Mouse (Mus musculus): ENCODE measurements around the gene Olfr805. TPM values are rescaled to one million over a fixed set of nuclear protein-coding genes. Genes with fewer than 3 reads are reported as not detected.

Gene Olfr805
- not detected in 2 replicates for polyA plus RNA-seq (2012; rRNA removed)

DNA sequence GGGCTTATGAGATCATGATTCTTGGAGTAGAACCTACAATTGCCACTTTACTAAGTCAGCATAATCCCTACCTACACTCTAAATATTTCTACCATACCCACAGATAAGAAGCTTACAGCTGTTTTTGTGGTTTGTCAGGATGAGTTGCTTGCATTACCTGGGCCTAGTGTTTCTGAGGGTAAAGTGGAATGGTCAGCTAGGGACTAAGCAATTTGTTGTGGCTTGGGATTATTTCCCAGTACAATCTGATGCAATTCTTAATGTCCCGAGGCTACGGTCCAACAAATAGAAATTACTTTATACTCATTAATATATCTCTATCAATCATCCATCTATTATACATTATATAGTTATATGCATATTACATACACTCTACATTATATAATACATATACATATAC is at the start of gene Olfr805:
Olfr805 (minus strand) TSS at position 101 of the 400 bp plus-strand sequence.
- H3K4me1 ChIP-seq (ENCODE audit: control insufficient read depth, insufficient read depth, low read length), result no peaks in the 10 kb centered on the region
- no peak within 1 kb of the TSS for H3K27ac ChIP-seq (ENCODE audit: insufficient read depth, low read length)
- no peak for TF ChIP-seq POLR2A (IDR thresholded peaks at IDR 0.05; ENCODE audit: extremely low read depth, insufficient read depth, low read length)
- TF ChIP-seq CTCF (IDR thresholded peaks at IDR 0.05; ENCODE audit: extremely low read depth, insufficient read depth, low read length), result no peak
- H3K4me3 ChIP-seq (ENCODE audit: insufficient read depth, low read length), result no peak within 1 kb of the TSS

- no peaks in the 10 kb centered on the region for H3K4me1 ChIP-seq (ENCODE audit: control insufficient read depth, insufficient read depth, low read length)
- no peak for TF ChIP-seq CTCF (IDR thresholded peaks at IDR 0.05; ENCODE audit: extremely low read depth, insufficient read depth, low read length)
- TF ChIP-seq POLR2A (IDR thresholded peaks at IDR 0.05; ENCODE audit: extremely low read depth, insufficient read depth, low read length), result no peak
- no peak overlapping the region for H3K4me3 ChIP-seq (ENCODE audit: insufficient read depth, low read length)
- H3K27ac ChIP-seq (ENCODE audit: insufficient read depth, low read length), result no peak overlapping the region
Measured at GRCm38 (mm10) chr10:129778123-129778522, 48.9 kb upstream of the Olfr805 start.

- TF ChIP-seq CTCF (IDR thresholded peaks at IDR 0.05; ENCODE audit: extremely low read depth, insufficient read depth, low read length) (no peak), POLR2A (IDR thresholded peaks at IDR 0.05; ENCODE audit: extremely low read depth, insufficient read depth, low read length) (no peak)
- Histone ChIP-seq H3K4me3 (ENCODE audit: insufficient read depth, low read length) (no peak within 1 kb of the TSS), H3K4me1 (ENCODE audit: control insufficient read depth, insufficient read depth, low read length) (no peaks in the 10 kb centered on the region), H3K27ac (ENCODE audit: insufficient read depth, low read length) (no peak within 1 kb of the TSS)
Measured at GRCm38 (mm10) chr10:129774338-129774737, 45.2 kb upstream of the Olfr805 start, which contains the start of gene Olfr809. Olfr809 (plus strand) TSS chr10:129774638.

DNA sequence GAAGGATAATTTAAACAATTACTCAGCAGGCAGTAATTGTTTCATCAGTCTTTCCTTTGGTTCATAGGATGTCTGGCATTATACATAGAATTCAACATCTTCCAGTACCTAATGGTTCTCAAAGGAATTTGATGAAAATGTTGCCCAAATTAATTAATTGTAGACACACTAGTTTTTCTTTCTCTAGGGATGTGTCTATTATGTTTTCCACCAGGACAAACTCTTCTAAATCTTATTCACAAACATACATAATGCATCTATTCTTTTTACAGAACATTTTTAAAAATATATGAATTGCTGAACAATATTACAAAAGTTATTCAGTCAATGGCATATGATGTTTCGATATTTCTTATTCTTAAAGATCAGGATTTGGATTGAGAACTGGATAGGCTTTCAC is 36.0 kb upstream of the Olfr805 start, which contains the start of gene Olfr808:
Olfr808 (plus strand) TSS at position 301 of the 400 bp plus-strand sequence.
- TF ChIP-seq POLR2A (IDR thresholded peaks at IDR 0.05; ENCODE audit: extremely low read depth, insufficient read depth, low read length) (no peak), CTCF (IDR thresholded peaks at IDR 0.05; ENCODE audit: extremely low read depth, insufficient read depth, low read length) (no peak)
- no peak within 1 kb of the TSS for H3K4me3 ChIP-seq (ENCODE audit: insufficient read depth, low read length)
- H3K27ac ChIP-seq (ENCODE audit: insufficient read depth, low read length), result no peak within 1 kb of the TSS
- no peaks in the 10 kb centered on the region for H3K4me1 ChIP-seq (ENCODE audit: control insufficient read depth, insufficient read depth, low read length)

DNA sequence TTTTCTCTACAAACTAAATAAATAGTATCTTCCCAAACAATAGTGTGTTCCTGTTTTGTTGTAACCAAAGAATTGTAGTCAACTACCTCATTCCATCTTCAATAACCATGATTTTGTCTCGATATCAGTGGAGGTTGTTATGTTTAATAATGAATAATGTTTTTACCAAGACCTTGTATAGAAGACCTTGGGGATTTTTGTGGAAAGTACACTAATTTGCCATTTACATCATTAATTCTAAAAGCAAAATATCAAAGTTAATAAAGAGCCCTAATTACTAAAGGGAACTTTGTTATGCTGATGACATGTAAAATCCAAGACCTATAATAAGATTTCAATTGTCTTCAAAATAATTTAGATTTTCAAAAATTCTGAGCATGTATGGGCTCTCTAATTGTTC is 28.5 kb upstream of the Olfr805 start, which contains the start of gene Olfr807:
Olfr807 (minus strand) TSS at position 101 of the 400 bp plus-strand sequence.
- Histone ChIP-seq H3K4me1 (ENCODE audit: control insufficient read depth, insufficient read depth, low read length) (no peaks in the 10 kb centered on the region), H3K4me3 (ENCODE audit: insufficient read depth, low read length) (no peak within 1 kb of the TSS), H3K27ac (ENCODE audit: insufficient read depth, low read length) (no peak within 1 kb of the TSS)
- TF ChIP-seq CTCF (IDR thresholded peaks at IDR 0.05; ENCODE audit: extremely low read depth, insufficient read depth, low read length), result no peak
- TF ChIP-seq POLR2A (IDR thresholded peaks at IDR 0.05; ENCODE audit: extremely low read depth, insufficient read depth, low read length), result no peak

DNA sequence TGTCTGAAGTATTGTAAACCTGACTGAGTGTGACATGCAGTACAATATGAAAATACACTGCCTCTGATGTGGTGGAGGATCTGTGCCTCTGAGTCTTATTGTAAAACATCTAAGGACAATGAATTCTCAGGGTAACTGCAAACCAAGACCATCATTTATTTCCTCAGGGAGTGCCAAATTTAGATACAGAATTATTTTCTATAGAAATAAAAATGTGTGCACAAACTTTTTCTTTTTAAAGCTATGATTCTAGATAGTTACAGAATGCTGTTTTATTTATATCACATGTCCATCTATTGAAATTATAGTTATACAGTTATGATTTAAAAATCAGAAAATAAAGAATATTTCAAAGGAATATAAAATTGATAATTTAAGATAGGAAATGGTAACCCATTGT is 12.6 kb upstream of the Olfr805 start, which contains the start of gene Olfr806:
Olfr806 (minus strand) TSS at position 101 of the 400 bp plus-strand sequence.
- Histone ChIP-seq H3K4me1 (ENCODE audit: control insufficient read depth, insufficient read depth, low read length) (no peaks in the 10 kb centered on the region), H3K27ac (ENCODE audit: insufficient read depth, low read length) (no peak within 1 kb of the TSS), H3K4me3 (ENCODE audit: insufficient read depth, low read length) (no peak within 1 kb of the TSS)
- TF ChIP-seq POLR2A (IDR thresholded peaks at IDR 0.05; ENCODE audit: extremely low read depth, insufficient read depth, low read length), result no peak
- TF ChIP-seq CTCF (IDR thresholded peaks at IDR 0.05; ENCODE audit: extremely low read depth, insufficient read depth, low read length), result no peak

DNA sequence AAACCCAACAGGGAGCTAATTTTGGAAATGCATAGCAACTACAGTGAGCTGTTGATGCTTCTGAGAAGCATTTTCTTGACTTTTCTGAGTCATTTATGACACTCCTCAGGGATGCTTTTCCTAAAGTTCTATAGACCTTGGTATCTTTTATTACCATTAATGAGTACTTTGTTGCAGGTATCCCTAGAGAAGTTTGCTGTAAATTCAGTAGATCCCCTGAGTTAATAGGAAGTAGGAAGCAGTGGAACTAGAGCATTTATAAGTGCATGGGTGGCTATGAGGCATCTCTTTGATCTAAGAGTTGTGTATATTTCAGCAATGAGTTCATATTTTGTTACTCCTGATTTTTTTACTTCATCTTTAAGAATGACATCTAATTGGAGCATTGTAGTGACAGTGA is 26.3 kb downstream of the Olfr805 start, which contains the start of gene Olfr804:
Olfr804 (plus strand) TSS at position 301 of the 400 bp plus-strand sequence.
- Histone ChIP-seq H3K27ac (ENCODE audit: insufficient read depth, low read length) (no peak within 1 kb of the TSS), H3K4me1 (ENCODE audit: control insufficient read depth, insufficient read depth, low read length) (no peaks in the 10 kb centered on the region), H3K4me3 (ENCODE audit: insufficient read depth, low read length) (no peak within 1 kb of the TSS)
- TF ChIP-seq POLR2A (IDR thresholded peaks at IDR 0.05; ENCODE audit: extremely low read depth, insufficient read depth, low read length), result no peak
- TF ChIP-seq CTCF (IDR thresholded peaks at IDR 0.05; ENCODE audit: extremely low read depth, insufficient read depth, low read length), result no peak

- no peak within 1 kb of the TSS for H3K27ac ChIP-seq (ENCODE audit: insufficient read depth, low read length)
- H3K4me1 ChIP-seq (ENCODE audit: control insufficient read depth, insufficient read depth, low read length), result no peaks in the 10 kb centered on the region
- no peak within 1 kb of the TSS for H3K4me3 ChIP-seq (ENCODE audit: insufficient read depth, low read length)
- no peak for TF ChIP-seq POLR2A (IDR thresholded peaks at IDR 0.05; ENCODE audit: extremely low read depth, insufficient read depth, low read length)
- no peak for TF ChIP-seq CTCF (IDR thresholded peaks at IDR 0.05; ENCODE audit: extremely low read depth, insufficient read depth, low read length)
Measured at GRCm38 (mm10) chr10:129694186-129694585, 35.0 kb downstream of the Olfr805 start, which contains the start of gene Olfr803. Olfr803 (minus strand) TSS chr10:129694286.

- Histone ChIP-seq H3K27ac (ENCODE audit: insufficient read depth, low read length) (no peak within 1 kb of the TSS), H3K4me3 (ENCODE audit: insufficient read depth, low read length) (no peak within 1 kb of the TSS), H3K4me1 (ENCODE audit: control insufficient read depth, insufficient read depth, low read length) (no peaks in the 10 kb centered on the region)
- TF ChIP-seq CTCF (IDR thresholded peaks at IDR 0.05; ENCODE audit: extremely low read depth, insufficient read depth, low read length) (no peak), POLR2A (IDR thresholded peaks at IDR 0.05; ENCODE audit: extremely low read depth, insufficient read depth, low read length) (no peak)
Measured at GRCm38 (mm10) chr10:129688069-129688468, 41.1 kb downstream of the Olfr805 start, which contains the start of gene Olfr802. Olfr802 (minus strand) TSS chr10:129688169.

DNA sequence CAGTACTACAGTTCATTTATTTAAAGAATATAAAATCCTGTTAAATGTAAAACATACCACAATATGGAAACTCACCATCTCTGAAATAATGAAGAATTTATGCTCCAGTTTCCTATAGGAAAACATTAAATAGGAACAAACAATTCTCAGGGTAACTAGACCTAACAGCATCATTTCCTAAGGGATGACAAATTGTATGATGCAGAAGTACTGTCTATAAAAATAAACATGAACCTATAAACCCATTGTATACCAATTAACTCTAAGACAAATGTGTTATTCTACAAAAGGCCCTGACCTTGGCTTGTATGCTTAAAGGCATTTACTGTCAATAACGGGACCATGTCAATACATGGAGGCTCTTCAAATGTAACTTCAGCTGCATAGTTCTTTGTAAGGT is 55.4 kb downstream of the Olfr805 start, which contains the start of gene Olfr801:
Olfr801 (minus strand) TSS at position 101 of the 400 bp plus-strand sequence.
- no peaks in the 10 kb centered on the region for H3K4me1 ChIP-seq (ENCODE audit: control insufficient read depth, insufficient read depth, low read length)
- no peak for TF ChIP-seq POLR2A (IDR thresholded peaks at IDR 0.05; ENCODE audit: extremely low read depth, insufficient read depth, low read length)
- no peak for TF ChIP-seq CTCF (IDR thresholded peaks at IDR 0.05; ENCODE audit: extremely low read depth, insufficient read depth, low read length)
- H3K27ac ChIP-seq (ENCODE audit: insufficient read depth, low read length), result no peak within 1 kb of the TSS
- H3K4me3 ChIP-seq (ENCODE audit: insufficient read depth, low read length), result no peak within 1 kb of the TSS

Other genes with a start within 250 kb of the Olfr805 start
- gene Olfr789, start 244.6 kb downstream of the Olfr805 start, polyA plus RNA-seq (2012; rRNA removed), result not detected in 2 replicates
- gene Olfr790, start 230.9 kb downstream of the Olfr805 start, polyA plus RNA-seq (2012; rRNA removed), result not detected in 2 replicates
- gene Olfr791, start 207.6 kb downstream of the Olfr805 start, polyA plus RNA-seq (2012; rRNA removed), result not detected in 2 replicates
- not detected in 2 replicates for gene Olfr792, start 190.2 kb downstream of the Olfr805 start, polyA plus RNA-seq (2012; rRNA removed)
- gene Olfr794, start 161.7 kb downstream of the Olfr805 start, polyA plus RNA-seq (2012; rRNA removed), result not detected in 2 replicates
- gene Olfr796, start 116.8 kb downstream of the Olfr805 start, polyA plus RNA-seq (2012; rRNA removed), result not detected in 2 replicates
- not detected in 2 replicates for gene Olfr798, start 101.4 kb downstream of the Olfr805 start, polyA plus RNA-seq (2012; rRNA removed)
- not detected in 2 replicates for gene Olfr799, start 91.9 kb downstream of the Olfr805 start, polyA plus RNA-seq (2012; rRNA removed)
- gene Olfr800, start 71.7 kb downstream of the Olfr805 start, polyA plus RNA-seq (2012; rRNA removed), result not detected in 2 replicates
- gene Olfr801, start 55.5 kb downstream of the Olfr805 start, polyA plus RNA-seq (2012; rRNA removed), result not detected in 2 replicates
- gene Olfr802, start 41.2 kb downstream of the Olfr805 start, polyA plus RNA-seq (2012; rRNA removed), result not detected in 2 replicates
- not detected in 2 replicates for gene Olfr803, start 35.1 kb downstream of the Olfr805 start, polyA plus RNA-seq (2012; rRNA removed)
- gene Olfr804, start 26.2 kb downstream of the Olfr805 start, polyA plus RNA-seq (2012; rRNA removed), result not detected in 2 replicates
- gene Olfr806, start 12.5 kb upstream of the Olfr805 start, polyA plus RNA-seq (2012; rRNA removed), result not detected in 2 replicates
- not detected in 2 replicates for gene Olfr807, start 28.4 kb upstream of the Olfr805 start, polyA plus RNA-seq (2012; rRNA removed)
- gene Olfr808, start 36.1 kb upstream of the Olfr805 start, polyA plus RNA-seq (2012; rRNA removed), result not detected in 2 replicates
- gene Olfr809, start 45.3 kb upstream of the Olfr805 start, polyA plus RNA-seq (2012; rRNA removed), result not detected in 2 replicates
- gene Olfr810, start 65.5 kb upstream of the Olfr805 start, polyA plus RNA-seq (2012; rRNA removed), result not detected in 2 replicates
- not detected in 2 replicates for gene Olfr811, start 75.0 kb upstream of the Olfr805 start, polyA plus RNA-seq (2012; rRNA removed)
- not detected in 2 replicates for gene Olfr812, start 116.7 kb upstream of the Olfr805 start, polyA plus RNA-seq (2012; rRNA removed)
- gene Olfr813, start 126.0 kb upstream of the Olfr805 start, polyA plus RNA-seq (2012; rRNA removed), result not detected in 2 replicates
- not detected in 2 replicates for gene Olfr814, start 150.5 kb upstream of the Olfr805 start, polyA plus RNA-seq (2012; rRNA removed)
- gene Olfr815, start 176.5 kb upstream of the Olfr805 start, polyA plus RNA-seq (2012; rRNA removed), result not detected in 2 replicates
- gene Olfr816, start 186.2 kb upstream of the Olfr805 start, polyA plus RNA-seq (2012; rRNA removed), result not detected in 2 replicates
- gene Olfr818, start 219.7 kb upstream of the Olfr805 start, polyA plus RNA-seq (2012; rRNA removed), result not detected in 2 replicates
- gene Olfr819, start 237.9 kb upstream of the Olfr805 start, polyA plus RNA-seq (2012; rRNA removed), result not detected in 2 replicates
- not detected in 2 replicates for gene Olfr247, start 246.8 kb upstream of the Olfr805 start, polyA plus RNA-seq (2012; rRNA removed)

All from cortical plate, adult 2 months (tissue).